Mouse (Mus musculus): ENCODE results near the gene Ccdc73. TPM values are rescaled to one million over a fixed set of nuclear protein-coding genes. Genes with fewer than 3 reads are reported as not detected.
A peak's percentile ranks its signal among the peaks of the same experiment; 100 is the strongest.
"Not testable (repeated sequence)": the region's sequence is repeated elsewhere in the genome, so short reads cannot be mapped to it uniquely, and the experiment has no call there.

Ccdc73 gene
- total RNA-seq, 2 experiments from 2014 or later = 6.0 to 8.6 TPM

DNA sequence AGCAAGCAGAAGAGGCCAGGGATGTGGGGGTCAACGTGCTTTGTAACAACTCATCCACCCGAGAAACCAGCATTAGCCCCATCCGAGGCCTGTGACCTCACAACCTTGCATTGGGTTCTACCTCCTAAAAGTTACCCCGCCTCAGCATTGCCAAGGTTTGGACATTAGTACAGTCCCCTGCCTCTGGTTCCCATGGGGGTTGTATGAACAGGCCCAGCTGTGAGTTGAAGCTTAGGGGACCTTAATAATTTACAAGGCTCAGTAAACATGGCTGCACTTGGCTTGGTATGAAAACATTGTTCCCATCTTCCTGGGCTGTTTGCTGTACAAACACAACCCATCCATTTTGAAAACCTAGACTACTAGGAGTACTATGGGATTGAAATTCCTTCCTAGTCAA lies 156.2 kb downstream of the Ccdc73 start:
- DNase-seq (ENCODE audit: low spot score in 2 of 2) = no peak

DNA sequence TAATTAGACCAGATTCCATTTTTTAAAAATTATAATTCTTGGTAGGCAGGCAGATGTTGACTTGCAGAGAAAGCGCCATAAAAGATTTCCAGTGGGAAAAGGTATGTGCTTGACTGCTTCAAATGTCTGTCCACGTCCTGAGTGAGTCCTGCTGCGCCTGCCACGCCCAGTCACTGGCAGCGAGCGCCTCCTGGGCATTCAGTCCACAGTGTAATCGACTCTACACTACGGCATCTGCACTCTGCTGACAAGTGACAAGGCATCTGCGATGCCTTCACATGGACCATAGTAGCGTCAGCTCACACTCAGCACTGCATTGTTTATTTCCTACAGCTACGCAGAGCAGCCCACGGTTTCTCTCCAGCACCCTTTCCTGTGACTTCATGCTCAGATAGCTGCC lies 158.0 kb downstream of the Ccdc73 start:
- DNase-seq (ENCODE audit: low spot score in 2 of 2) = not testable (repeated sequence)

DNA sequence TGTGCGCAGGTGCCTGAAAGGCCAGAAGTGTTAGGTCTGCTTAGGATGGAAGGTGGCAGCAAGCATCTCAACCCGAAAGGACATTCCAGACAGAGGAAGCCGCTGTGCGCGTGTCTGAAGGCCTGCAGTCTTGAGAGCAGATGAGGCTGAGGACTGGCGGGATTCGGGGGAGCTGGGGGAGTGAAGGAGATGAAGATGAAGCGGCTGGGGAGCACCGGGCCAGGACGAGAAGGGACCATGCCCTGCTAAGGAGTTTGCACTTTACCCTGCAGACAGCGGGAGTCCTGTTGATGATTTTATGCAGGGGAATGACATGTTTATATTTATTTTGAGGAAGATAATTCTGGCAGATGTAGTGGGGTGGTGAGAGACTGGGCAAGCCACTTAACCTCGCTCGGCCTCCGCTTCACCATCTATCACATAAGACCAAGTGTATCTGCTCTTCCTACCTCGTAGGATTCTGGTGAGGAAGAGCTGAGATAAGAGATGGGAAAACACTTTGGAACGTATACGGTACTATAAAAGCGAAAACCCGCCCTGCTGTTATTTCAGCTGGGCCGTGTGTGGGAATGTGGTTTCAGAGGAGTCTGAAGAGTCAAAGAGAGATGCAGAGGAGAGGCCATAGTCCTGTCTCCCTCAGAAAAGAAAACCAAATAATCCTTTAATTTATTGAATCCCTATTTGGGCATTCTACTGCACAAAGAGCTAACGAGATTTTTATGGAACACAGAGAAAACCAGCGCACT lies 159.5 kb downstream of the Ccdc73 start:
- DNase-seq (ENCODE audit: low spot score in 2 of 2) = no peak

DNA sequence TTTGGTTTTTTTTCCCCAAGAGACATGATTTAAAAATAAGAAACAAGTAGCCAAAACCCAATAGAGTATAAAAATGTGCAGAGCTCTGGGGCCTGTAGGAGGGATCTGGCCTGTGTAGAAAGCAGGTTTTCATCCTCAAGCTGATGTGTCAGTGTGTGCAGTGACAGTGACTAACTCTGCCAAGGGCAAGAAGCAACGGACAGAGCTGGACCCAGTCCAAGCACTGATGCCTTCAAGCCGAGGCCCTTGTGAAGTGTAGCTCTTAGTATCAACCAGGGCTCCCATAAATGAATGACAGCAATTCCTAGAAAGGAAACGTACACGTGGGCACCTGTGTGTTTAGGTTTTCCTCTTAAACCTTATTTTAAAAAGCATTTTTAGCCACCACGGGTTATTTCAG lies 161.2 kb downstream of the Ccdc73 start:
- peak; percentile 47 to 63 for DNase-seq (ENCODE audit: low spot score in 2 of 2)

DNA sequence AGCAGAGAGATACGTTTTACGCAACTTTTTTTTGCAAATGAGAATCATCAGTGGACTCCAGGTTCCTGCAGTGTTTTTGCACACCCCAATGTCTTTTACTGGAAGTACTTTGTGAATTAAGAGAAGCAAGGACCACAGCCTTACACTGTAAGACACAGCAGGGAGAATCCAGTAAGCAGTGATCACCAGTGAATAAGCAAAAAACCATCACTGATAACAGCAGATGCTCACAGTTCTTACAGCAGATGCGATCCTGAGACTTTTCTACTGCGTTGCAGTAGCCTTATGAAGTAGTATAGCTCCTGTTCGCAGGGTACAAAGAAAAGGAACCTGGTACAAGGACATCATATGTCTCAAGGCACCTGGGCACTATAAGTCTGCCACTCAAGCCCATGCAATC lies 162.9 kb downstream of the Ccdc73 start:
- no peak for DNase-seq (ENCODE audit: low spot score in 2 of 2)

DNA sequence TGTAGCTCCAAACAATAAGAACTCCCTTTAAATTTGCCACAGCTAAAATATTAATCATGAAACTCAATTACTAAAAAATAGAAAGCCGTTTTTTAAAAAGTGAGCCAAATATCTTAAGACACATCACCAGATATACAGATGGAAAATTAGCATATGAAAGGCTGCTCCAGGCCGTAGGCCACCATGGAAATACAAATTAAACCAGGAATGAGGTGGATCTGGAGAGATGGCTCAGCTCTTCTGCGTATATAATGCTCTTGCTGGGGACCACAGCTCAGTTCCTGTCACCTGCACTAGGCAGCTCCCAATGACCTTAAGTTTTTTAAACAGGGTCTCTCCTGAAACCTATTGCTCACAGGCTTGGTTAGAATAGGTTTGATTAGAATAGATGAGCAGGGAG lies 166.5 kb downstream of the Ccdc73 start:
- DNase-seq (ENCODE audit: low spot score in 2 of 2) = no peak

DNA sequence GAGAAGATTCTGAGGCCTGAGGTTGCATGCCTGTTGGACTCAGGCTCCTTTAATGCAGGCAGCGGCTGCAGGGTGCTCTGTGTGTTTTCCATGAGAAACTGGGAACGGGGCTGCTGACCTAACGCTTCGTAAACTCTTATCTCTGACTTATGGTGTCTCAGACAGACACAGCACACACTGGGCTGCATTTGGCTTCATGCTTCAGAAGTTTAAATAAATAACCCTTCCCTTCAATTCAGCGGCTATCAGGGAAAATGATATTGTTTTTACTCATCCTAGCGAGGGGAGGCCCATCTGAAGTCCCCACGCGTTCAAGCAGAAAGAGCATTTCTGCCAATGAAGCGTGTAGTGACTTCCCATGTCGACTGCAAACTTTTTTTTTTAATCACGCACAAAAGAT lies 168.4 kb downstream of the Ccdc73 start:
- DNase-seq (ENCODE audit: low spot score in 2 of 2) = no peak

DNA sequence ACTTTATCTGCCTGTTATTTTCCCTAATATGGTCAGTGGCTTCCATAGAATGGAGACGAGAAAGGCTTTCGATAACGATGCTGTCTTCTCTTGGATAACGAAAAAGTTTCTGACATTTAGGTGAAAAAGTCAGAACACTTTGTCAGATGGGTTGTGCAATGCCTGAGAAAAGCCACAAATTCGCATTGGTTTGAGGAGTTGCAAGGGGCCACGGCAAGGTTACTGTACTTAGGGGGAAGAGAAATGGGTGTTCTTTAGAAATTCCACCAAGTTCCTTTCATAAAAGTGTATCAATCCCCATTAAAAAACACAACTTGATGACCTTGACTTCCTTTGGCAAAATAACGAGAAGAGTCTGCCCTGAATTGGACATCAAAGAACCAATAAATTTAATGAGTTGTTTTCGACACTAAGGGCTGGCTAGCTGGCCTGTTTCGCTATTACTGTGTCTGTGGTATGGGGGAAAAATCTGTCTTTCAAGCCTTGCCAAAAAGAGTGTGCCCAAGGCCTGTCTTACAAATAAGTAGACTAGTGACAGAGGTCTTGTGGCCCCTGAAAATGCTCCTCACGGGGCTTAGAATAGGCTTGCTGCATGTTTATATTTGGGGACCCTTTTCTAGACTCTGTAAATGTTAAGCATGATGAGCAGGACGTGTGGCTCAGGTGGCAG lies 168.9 kb downstream of the Ccdc73 start:
- peak in 1 of 2 experiments; percentile 32 for DNase-seq (ENCODE audit: low spot score in 2 of 2)

DNA sequence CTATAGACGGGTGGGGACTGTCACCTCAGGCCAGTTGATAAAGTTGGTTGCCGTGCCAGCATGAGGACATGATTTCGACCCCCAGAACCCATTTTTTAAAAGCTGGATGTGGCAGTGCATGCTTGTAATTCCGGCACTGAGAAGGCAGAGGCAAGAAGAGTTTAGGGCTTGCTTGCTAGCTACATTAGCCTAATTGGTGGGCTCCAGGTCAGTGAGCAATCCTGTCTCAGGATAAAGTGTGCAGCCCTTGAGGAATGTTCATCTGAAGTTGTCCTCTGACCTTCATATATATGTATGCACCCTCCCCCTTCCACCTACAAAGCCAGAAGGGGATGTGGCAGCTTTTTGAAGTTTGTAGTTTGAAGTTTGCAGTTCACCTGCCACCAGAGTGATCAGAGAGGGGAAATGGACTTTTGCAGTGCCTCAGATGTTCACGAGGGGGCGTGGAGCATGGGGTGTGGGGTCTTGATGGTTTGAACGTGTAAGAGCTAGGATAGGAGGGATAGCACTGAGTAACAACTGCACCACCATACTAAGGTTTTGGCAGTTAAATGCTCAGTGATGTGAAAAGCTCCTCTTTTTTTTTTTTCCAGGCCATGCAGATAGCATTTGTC lies 170.5 kb downstream of the Ccdc73 start:
- no peak for DNase-seq (ENCODE audit: low spot score in 2 of 2)

DNA sequence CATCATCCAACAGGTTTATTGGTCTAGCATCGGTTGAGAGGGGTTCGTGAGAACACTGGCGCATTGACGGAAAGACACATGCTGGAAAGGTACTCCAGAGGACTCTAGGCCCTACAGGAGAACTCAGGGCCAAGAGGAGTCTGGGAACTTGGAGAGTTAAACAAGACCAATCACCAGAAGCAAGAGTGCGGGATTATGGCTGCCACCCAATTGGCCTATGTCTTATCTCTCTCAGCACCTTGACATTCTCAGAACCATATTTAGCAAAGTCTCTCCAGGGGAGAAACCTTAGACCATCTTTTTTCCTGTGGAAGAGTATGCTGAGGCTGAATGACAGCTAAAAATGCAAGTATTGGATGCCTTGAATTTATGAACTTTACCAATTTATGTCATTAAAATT lies 171.3 kb downstream of the Ccdc73 start:
- DNase-seq (ENCODE audit: low spot score in 2 of 2) = no peak

DNA sequence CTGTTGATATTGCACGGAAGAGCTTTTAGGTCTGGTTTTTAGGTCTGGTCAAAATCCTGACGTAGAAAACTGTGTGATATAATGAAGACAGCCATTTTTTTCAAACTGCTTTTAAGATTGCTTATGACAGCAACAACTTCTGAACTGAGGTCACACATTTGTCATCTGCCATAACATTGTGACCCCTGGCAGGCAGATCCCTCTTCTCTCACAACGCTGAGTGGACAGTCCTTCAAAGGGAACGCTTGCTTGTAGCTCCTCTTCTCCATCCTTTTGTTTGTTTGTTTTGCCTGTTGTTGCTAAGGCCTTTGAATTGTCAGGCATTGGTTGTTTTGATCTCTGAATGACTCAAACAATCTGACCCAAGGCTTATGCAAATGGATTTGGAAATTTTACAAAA lies 173.3 kb downstream of the Ccdc73 start:
- DNase-seq (ENCODE audit: low spot score in 2 of 2) = no peak

DNA sequence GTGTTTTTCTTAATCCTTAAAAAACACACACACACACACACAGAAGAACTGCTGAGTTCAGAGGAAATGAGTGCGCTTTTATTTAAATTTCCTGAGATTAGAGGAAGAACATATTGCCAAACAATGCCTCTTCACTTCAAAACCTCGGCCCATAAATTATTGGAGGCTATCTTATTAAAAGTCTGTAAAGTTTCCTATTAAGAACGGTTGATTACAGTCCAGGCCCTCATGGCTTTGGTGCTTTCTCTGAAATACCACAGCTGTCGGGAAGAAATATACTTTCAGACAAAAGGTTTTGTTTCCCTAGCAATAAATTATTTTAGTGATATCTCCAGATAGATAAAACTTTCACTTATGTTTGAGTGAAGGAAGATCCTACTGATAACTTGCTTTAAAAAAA lies 175.5 kb downstream of the Ccdc73 start:
- DNase-seq (ENCODE audit: low spot score in 2 of 2) = no peak

DNA sequence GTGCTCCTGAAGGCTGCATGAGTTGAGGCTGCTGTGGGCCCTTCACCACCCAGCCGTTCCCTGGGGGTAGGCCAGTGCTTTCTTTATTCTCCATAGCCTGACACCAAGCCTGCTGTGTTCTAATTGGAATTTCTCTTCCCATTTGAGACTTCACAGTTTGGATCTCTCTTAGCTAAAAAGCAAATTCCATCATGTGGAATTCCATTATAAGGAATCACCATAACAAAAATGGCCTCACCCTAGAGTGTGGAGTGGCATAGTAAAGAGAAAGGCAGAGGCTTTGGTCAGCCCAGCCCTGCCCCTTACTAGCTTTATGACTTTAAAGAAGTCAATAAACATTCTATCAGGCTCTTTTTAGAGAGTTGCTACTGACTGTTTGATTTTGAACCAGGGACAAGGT lies 180.7 kb downstream of the Ccdc73 start:
- no peak for DNase-seq (ENCODE audit: low spot score in 2 of 2)

DNA sequence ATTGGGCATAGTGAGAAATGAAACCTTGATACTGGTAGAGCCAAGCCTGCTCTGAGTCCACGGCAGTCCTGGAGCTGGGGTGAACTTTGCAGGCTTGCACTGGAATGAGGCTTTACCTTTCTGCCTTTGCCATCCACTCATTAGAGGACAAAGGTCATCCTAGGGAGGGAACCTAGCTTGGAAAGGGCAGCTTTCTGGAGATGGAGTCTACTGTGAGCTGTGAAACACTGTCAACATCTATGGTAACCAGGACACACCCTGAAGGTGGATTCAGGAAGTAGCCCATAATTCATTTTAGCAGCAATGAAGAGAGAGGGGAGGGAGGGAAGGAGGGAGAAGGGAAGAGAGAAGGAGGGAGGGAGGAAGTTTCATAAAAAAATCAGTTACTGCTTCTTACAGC lies 187.9 kb downstream of the Ccdc73 start:
- no peak for DNase-seq (ENCODE audit: low spot score in 2 of 2)

DNA sequence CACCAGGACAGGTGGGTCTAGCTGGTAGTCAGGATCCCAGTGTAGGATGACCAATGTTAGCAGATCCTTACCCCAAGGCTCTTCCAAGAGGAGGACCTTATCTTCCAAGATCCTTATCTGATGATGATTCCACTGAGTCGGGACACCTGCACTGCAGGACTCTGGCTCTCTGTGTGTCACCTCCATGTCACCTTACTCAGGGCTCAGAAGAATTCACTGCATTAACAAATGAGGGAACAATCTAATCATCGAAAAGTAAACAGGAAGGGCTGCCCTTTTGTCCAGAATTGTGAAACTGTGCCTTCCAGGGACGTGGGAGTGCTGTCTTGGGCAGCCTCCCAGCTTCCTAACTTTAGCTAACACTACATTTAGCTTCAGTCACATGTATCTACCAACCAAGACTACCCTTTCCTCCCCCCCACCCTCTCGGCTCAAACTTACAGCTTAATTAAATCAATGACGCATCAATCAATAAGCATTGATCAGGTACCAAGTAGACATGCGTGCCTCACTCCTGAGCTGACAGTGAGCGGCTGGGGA lies 191.0 kb downstream of the Ccdc73 start:
- DNase-seq (ENCODE audit: low spot score in 2 of 2) = no peak

DNA sequence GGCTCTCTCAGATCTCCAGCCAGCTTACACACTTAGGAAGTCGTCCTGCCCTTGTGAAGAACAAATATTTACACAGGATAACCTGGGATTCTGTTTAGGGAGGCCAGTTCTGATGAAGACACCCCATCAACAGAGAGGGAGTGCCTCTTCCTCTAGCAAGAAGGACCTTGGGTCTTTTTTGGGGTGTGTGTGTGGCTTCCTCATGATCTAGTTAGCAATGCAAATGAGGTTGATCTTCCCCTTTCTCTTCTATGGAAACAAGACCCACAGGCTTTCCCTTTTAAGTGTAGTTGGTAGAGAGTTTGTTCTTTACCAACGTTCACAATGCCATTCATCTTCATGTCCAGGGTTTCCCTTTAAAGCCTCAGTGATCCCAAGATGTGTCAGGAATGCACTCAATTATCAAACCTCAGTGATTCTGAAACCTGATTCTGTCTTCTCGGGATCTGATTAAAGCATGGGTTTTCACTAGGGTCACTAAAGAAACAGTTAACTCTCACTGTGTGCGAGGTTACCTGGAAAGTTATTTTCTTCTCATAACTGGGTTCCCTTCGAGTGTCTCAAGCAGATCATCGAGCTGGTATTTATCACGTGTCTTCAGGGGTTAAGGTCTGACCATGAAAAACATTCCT lies 195.3 kb downstream of the Ccdc73 start:
- DNase-seq (ENCODE audit: low spot score in 2 of 2) = no peak

Other genes starting within 250 kb of the Ccdc73 start
- gene Tcp11l1, start 155.6 kb upstream of the Ccdc73 start, total RNA-seq (2021) = 10 to 100 TPM; 10.4 to 11.2 TPM
- gene Pin1rt1, start 151.4 kb upstream of the Ccdc73 start, total RNA-seq (2021) = not detected
- 1 to 10 TPM in 1 of 2 experiments, under 1 TPM in 1; 0.66 to 1.2 TPM for gene Depdc7, start 124.9 kb upstream of the Ccdc73 start, total RNA-seq (2021)
- gene Qser1, start 51.0 kb upstream of the Ccdc73 start, total RNA-seq (2021) = 10 to 100 TPM; 20.4 to 21.6 TPM
- gene Prrg4, start 17.9 kb upstream of the Ccdc73 start, total RNA-seq (2021) = 10 to 100 TPM in 1 of 2 experiments, 1 to 10 TPM in 1; 4.2 to 29.0 TPM
- gene Eif3m, start 149.3 kb downstream of the Ccdc73 start, total RNA-seq (2021) = 100 to 1,000 TPM; 132 to 142 TPM
- gene Gm11060, start 224.2 kb downstream of the Ccdc73 start, total RNA-seq (2021) = not detected

Data from adrenal gland, adult 18-20 months (tissue).